Mouse (Mus musculus): ENCODE results near the gene P2ry14.
"Not testable (repeated sequence)": the region's sequence is repeated elsewhere in the genome, so short reads cannot be mapped to it uniquely, and the experiment has no call there.

P2ry14 gene

DNA sequence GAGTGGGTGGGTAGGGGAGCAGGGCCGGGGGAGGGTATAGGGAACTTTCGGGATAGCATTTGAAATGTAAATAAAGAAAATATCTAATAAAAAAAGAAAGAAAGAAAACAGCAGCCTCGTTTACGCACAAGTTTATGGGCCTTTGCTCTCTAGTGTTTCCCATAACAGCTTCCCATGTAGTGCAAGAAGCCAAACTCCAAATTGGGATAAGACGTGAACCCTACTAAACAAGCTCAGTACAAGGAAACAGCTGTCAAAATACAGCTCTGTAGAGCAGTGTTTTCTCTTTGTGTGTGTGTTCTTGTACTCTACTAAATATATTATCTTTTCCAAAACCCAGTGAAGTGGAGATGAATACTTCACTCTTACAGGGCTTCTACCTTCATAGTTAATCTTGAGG is 8.2 kb downstream of the P2ry14 start:
- no peak for DNase-seq (ENCODE audit: extremely low read depth, insufficient read length, low spot score)

DNA sequence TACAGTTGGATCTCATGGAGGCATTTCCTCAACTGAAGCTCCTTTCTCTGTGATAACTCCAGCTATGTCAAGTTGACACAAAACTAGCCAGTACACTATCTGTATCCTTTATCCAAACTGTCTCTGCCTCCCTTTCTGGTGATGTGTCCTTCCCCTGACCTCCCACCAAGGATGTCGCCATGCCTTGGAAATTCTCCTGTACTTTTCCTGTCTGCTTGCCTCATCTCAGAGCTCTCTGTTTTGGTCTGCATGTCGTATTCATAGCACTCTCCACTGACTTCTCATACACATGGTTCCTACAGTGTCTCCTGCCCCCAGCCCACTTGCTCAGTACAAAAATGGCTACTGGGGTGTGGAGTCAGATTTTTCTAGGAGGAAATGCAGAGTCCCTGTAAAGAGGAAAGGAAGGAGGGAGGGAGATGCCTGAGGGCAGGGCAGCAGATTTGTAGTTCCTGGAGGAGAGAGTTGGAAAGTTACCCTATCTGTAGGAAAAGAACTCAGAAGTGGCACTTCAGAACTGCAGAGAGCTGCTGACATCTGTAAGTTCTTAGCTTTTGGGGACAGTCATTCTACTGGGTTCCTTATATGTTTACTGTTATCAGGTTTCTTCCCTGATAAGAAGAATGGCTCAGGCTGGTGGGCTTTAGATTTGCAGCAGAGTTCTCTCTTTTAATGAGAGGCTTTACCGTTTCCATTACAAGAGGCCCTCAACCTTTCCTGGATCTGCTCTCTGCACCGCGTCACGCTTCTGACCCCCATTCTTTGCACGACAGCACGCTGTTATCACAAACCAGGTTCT is 11.7 kb downstream of the P2ry14 start:
- no peak for DNase-seq (ENCODE audit: extremely low read depth, insufficient read length, low spot score)

DNA sequence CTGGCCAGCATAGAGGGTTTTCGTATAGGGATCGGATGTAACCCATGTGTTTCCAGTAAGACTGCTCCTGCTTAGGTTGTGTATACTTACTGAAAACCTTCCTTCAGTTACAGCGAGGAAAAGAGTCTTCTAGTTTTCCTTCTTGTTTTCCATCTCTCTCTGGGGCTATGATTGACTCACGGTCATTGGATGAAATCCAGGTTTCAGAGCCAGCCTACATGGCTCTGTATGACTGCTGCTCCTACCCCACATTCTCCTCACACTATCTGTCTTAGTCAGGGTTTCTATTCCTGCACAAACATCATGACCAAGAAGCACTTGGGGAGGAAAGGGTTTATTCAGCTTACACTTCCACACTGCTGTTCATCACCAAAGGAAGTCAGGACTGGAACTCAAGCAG is 12.5 kb downstream of the P2ry14 start:
- not testable (repeated sequence) for DNase-seq (ENCODE audit: extremely low read depth, insufficient read length, low spot score)

DNA sequence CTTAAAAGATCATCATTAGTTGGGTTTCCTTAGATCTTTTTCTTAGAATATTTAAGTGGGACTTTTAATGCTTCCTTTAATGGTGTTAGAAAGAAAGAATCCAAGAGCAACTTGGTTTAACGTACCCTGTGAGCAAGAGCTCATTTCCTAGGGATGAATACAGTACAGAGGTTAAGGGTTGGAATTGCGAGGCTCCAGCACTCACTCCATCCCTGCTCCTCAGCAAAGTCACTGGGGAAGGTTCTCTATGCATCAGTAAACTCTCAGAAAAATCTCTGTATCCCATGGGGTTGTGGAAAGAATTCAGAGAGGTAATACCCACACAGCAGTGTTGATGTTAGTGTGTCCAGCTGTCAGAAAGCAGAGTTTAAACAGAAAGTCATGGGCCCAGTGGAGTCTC is 13.3 kb downstream of the P2ry14 start:
- no peak for DNase-seq (ENCODE audit: extremely low read depth, insufficient read length, low spot score)

DNA sequence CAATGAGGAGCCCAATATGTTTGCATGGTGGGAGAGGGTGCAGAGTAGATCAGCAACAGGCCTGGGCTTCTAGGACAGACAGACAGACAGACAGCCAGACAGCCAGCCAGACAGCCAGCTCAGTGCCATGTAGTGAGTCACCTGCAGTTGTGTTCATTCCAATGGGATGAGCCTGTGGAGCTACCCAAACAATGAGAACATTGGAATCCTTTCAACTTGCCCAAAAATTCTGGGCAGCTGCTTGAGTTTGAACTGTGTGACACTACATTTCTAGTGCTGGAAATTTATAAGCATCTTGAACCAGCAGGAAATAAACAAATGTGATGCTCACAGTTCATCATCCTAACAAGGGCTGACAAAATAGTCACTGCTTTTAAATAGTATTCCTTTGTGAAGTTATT is 13.8 kb downstream of the P2ry14 start:
- DNase-seq (ENCODE audit: extremely low read depth, insufficient read length, low spot score): peak; percentile 23

DNA sequence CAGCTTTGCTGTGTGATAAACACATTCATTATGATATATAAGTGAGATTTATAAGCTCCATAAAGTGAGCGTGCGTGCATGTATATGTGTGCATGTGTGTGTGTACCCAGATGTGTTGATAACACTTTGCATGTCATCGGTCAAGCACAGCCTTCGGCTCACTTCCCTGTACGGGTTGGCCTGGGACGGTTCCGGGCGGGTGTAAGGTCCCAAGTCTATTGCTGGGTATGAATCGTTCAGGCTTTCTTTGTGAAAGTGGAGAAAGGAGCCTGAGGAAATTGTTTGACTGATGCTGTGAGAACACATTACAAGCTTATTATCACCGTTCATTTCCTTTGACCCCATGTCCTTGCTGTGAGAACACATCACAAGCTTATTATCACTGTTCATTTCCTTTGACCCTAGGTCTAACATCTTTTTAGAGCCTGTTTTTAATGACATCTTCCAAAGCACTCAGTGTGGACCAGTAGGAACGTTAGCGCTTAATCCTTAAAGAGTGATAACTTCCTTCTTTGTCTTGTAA is 14.4 kb downstream of the P2ry14 start:
- DNase-seq (ENCODE audit: extremely low read depth, insufficient read length, low spot score): no peak

DNA sequence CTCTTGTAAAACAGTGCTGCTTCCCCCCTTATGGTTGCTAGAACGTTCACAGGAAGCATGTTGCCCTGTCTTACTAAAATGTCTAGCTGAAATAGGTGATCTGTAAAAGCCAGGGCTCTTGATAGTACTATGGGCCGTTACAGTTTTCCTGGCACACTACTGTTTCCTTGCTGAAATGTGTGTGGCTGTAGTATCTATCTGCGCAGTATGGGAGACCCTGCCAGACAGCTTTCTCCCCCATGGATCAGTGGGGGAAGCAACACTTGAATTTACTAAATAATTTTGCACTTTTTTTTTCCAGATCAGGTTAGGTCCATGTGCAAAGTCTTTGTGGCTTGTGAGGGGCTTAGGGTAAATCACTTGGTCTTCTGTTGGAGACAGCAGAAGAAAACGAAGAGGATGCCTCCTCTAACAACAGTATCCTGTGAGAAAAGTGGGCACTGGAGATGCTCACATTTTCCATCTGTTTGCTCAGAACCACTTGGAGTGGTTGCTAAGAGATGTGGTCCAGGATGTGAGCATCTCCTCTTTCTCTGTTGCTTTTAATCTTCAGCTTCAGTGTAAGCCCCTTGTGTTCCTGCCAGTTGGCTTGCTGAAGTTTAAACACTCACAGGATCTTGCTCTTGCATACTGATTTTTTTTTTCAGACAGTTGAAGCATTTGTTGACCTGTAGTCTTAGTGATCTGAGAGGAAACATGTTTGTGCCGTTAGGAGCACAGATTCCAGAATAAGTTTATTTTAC is 17.3 kb downstream of the P2ry14 start:
- no peak for DNase-seq (ENCODE audit: extremely low read depth, insufficient read length, low spot score)

DNA sequence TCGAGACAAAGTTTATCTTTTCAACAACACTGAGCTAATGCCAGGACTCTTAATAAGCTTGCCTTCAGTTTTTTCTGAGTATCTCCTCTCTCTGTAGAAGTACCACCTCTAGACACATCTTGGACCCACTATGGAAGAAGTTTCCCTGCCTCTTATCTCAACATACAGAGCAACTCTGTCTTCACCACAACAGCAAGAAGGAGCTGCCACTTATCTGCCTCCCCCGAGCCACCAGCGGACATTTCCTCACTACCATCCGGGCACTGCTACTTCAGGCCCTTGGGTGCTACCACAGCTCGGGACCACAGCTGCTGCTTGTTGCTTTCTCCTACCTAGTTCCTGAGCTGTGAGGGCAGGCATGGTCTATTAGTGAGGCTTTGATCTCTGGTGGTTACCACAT is 20.2 kb downstream of the P2ry14 start:
- no peak for DNase-seq (ENCODE audit: extremely low read depth, insufficient read length, low spot score)

DNA sequence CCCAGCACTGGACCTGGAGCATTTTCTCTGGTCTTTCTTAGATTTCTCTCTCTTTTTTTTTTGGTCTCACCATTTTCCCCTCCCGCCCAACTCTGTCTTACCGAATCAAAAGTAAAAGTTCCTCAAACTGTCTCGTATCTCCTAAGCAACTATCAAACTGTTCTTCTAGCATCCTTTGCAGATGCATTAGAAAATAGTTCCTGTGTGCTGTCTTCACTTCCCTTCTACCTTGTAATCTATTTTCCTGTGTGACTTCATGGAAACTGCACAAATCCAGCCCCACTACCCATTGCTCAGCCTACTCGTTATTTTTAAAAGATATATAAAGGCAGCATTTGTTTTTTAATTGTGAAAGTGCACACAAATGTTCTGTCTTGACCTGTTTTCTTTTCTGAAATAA is 21.5 kb downstream of the P2ry14 start:
- DNase-seq (ENCODE audit: extremely low read depth, insufficient read length, low spot score): no peak

DNA sequence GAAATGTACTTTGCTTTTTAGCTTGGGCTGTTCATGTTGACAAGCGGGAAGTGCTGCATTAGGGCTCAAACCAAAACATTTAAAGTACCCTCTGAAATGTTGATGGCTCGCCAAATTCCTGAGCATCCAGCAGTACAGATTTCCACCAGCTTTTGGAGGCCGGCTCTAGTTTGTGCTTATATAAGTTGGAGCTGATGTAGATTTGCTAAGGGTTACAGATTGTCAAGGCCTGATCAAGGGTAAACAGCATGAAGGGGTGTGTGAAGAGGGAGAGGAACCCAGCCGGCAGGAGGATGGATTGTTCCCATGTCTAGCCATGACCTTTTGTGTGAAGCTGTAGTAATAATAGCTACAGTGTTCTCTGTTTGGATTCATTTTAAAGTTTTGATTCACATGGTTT is 22.3 kb downstream of the P2ry14 start:
- DNase-seq (ENCODE audit: extremely low read depth, insufficient read length, low spot score): no peak

DNA sequence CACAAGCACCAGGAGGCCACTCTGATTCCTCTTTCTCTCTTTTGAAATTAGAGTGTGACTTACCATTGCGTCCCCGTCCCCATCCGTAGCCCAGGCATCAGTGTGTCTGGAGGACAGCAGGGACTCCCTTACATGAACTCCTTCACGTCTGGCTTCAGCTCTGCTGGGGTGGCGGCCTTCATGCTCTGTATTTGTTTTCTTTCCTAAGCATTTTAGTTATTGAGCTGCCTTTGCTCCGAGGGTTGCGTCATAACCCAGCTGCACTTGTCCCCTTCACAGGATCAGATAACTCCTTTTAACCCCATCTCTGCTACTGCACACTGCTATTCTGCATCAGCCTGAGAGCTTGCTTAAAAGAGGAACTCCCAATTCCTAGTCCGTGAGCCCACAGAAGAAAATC is 23.0 kb downstream of the P2ry14 start:
- peak; percentile 14 for DNase-seq (ENCODE audit: extremely low read depth, insufficient read length, low spot score)

DNA sequence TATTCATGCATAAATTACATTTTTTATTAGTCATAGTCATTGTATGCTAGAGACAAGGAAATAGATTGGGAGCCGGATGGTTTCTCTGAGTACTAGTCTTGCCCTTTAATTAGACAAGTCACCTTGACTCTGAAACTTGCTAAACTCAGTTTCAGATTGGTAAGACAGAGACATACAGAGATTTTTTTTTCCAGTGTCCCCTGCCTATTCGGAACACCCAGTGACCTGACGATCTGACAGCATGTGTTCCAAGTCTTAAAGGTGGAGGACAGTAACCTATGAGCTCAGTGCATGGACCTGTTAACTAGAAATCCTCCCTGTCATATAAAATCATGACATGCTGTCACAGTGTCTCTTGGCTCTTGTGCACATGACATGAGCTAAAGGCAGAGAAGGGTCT is 23.9 kb downstream of the P2ry14 start:
- DNase-seq (ENCODE audit: extremely low read depth, insufficient read length, low spot score): no peak

DNA sequence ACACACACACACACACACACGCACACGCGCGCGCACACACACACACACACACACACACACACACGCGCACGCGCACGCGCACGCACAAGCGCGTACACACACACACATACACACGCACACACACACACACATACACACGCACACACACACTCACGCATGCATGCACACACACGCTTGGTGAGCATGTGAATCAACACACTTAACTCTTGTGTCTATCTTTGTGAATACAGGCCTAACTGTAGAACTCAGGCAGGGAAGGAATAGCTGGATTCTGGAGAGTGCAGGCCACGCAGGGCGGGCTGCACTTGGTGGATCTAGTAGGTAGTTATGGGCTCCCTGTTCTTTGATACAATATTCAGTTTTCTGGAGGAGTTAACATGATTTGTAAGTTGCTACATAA is 24.7 kb downstream of the P2ry14 start:
- no peak for DNase-seq (ENCODE audit: extremely low read depth, insufficient read length, low spot score)

DNA sequence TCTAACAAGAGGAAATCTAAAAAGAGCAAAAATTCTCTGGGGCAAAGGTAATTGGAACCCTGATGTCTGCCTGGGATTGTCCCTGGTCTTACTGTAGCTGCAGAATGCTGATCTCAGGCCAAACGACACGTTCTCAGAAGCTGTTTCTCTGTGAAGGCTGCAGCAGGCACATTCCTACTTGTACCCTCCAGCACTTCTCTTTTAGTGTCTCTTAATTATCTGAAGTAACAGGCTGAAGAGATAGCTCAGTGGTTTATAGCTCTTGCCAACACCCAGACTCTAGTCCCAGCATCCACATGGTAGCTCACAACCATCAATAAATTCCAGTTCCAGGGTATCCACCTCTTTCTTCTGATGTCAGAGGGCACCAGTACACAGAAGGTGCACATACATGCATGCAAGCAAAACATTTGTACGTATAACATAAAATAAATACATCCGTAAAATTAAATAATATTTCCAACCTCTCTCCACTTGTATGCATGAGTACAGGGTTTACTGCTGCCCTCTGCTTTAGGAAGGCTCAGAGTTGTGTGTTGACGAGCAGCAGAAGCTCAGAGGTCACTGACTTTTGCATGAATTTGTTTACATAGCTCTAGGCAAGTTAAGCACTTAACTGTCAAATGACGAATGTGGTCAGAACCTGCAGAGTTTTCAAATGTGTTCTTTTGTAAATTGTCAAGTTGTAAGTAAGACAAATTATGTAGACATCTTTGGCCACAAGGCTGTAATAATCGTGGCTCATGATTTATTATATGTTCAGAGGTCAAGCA is 27.4 kb downstream of the P2ry14 start:
- no peak for DNase-seq (ENCODE audit: extremely low read depth, insufficient read length, low spot score)

DNA sequence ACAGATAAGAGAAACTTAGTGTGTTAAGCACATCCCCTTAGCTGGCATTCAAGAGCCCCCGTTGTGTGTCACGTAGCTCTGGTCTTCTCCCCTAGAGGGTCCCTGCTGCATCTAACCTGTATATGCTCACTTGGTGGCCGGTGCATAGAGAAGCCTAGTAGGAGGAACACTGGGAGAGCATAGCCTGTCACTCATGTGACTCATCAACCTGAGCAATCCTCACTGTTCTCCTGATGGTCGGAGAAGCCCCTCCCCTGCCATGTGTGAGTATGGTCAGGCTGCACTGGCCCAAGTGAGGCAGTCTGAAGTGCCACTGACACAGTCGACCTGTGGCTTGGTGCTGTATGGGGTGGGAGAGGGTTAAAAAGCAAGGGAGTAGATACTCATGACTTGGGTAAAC is 28.4 kb downstream of the P2ry14 start:
- no peak for DNase-seq (ENCODE audit: extremely low read depth, insufficient read length, low spot score)

DNA sequence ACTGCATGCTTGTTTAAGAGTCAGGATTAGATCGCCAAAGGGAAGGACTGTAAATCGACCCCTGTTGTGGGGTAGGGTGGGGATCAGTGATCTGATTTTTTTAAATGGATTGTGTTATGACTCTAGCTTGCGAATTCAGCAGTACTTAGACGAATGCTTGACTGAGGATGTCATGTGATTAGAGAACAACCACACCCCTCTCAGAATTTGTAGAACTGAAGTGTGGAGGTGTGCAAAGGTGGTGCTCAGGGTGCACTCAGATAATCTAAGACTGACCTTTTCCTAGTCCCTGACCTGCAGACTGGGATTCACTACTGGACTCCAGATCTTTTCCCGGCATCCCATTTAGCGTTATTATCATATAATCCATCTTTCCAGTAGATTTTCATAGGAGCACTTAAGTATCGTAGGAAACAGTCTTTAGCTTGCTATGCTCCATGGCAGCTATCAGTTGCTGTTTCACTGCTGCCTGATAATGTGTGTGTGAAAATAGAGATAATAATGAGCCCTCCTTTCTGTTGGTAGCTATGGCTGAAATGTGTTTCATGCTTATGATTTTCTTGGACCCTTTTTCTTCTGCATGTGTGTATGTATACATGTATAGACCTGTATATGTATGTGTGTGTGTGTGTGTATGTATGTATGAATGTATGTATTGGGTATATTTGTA is 31.5 kb downstream of the P2ry14 start:
- no peak for DNase-seq (ENCODE audit: extremely low read depth, insufficient read length, low spot score)

DNA sequence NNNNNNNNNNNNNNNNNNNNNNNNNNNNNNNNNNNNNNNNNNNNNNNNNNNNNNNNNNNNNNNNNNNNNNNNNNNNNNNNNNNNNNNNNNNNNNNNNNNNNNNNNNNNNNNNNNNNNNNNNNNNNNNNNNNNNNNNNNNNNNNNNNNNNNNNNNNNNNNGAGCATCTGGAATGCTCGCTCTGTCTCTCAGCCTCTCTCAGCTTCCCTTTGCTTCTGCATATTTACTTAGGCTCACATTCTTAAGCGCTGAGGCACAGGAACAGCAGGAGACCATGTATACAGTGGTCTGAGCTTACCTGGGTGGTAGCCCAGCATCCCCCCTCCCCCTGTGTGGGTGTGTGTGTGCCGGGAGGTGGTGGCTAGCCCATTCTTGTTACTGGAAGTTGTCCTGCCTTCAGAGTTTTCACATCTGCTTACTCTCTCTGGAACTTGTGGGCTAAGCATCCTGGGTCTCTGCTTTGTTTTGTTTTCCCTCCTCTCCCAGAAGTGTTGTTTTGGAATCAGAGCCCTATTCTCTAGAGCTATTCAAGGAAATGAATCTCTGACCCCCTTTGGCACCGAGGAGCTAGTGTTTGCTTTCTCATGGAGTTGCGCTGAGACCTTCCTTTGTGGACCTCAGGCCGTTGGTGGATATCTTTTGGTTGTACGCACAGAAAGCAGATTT is 32.2 kb downstream of the P2ry14 start:
- DNase-seq (ENCODE audit: extremely low read depth, insufficient read length, low spot score): peak; percentile 28

DNA sequence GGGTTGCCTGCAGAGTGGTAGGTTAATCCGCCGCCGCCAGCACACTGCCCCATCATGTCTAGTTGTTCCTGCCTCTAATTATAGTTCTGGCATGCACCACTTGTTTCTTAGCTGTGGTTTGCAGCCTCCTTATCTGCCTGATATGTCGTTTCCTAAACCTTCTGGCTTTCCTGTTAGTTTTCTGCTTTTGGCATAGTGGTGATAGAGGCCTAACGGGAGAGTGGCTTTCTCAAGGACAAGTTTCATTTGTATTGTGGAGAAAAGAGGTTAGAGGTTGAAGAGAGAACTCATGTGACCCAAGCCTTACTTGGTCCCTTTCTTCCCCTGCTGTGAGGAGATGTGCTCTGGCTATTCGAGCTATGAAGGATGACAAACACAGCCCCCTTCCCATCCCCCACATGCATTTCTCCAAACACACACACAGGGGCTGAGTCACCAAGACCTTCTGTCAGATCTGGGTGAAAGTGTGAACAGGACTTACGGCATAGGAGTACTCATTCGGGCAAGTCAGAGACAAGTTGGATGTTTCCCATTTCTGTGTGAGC is 39.4 kb downstream of the P2ry14 start:
- DNase-seq (ENCODE audit: extremely low read depth, insufficient read length, low spot score): no peak

DNA sequence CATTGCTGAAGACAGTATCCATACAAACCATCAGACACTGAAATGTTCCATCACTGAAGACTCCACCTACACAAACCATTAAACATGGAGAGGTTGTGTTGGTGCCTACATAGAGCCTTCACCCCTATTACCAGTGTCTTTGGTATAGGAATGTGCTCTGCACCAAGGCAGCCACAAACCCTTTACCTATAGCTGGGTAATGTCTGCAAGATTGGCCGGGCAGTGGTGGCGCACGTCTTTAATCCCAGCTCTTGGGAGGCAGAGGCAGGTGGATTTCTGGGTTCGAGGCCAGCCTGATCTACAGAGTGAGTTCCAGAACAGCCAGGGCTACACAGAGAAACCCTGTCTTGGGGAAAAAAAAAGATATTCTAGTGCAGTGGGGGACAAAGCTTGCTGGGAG is 40.1 kb downstream of the P2ry14 start:
- not testable (repeated sequence) for DNase-seq (ENCODE audit: extremely low read depth, insufficient read length, low spot score)

DNA sequence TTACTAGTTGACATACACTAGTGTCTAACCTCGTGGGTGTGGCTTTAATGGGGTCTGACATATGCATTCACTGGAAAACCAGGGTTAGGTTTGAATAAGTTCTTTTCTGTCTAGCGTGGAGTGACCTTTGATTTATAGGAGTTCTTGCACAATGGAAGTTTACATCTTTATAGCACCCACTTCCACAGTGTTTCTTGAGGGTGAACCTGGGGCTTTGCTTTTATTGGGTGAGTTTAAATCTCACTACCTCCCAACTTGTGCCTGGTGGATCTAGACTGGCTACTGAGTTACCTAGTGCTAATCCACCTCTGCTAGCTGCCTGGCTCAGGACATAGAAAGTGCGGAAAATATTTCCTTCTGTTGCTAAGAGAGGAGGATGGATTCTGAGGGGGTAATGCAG is 41.5 kb downstream of the P2ry14 start:
- DNase-seq (ENCODE audit: extremely low read depth, insufficient read length, low spot score): no peak

All from 3134 (cell line).